Mouse (Mus musculus): ENCODE measurements at regions not wholly inside any gene's neighbourhood (a gene's known extent, or its start where the extent isn't known, plus 50 kb on each side); places are given as distances from the start of the nearest gene placed in this dataset.

DNA sequence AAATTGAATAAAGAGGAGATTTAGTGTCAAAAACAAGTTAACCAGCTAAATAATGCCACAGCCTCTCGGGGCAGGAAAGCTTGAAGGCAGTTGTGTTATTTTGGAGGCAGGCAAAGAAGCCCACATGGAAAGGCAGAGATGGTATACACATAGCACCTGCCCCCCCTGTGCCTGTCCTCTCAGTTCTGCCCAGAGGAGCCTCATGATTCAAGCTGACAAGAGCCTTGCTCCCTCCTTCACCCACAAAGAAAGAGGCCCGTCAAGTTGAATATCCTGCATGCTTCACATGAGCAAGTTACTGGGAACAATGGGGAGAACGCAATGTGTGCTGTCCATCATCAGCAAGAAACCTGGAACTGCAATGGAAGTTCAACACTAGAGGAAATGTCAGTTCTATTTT, 398.2 kb upstream of the Zic4 start:
- H3K27me3 ChIP-seq (ENCODE audit: control insufficient read depth, insufficient read depth, low read length): no peaks in the 10 kb centered on the region
- H3K4me2 ChIP-seq: no peak overlapping the region
- H3K4me3 ChIP-seq (ENCODE audit: low read depth, low read length): no peak overlapping the region
- no peaks in the 10 kb centered on the region for H3K36me3 ChIP-seq (ENCODE audit: control insufficient read depth, insufficient read depth, low read length)
- H3K4me1 ChIP-seq (ENCODE audit: control insufficient read depth, insufficient read depth, low read length): 0 out of 2 replicates have a peak, but pooled peaks cover 2% of the 10 kb centered on the region
- no peak overlapping the region for H3K9ac ChIP-seq (ENCODE audit: low read length)
- ATAC-seq (ENCODE audit: low FRiP score): peak; percentile 65
- H3K27ac ChIP-seq (ENCODE audit: low read depth, low read length): no peak overlapping the region
- WGBS: 33% methylated on average over 3 of the region's 3 CpGs
- no peak for DNase-seq (ENCODE audit: low spot score, missing footprints)
- no peaks in the 10 kb centered on the region for H3K9me3 ChIP-seq (ENCODE audit: control insufficient read depth, low read length)

DNA sequence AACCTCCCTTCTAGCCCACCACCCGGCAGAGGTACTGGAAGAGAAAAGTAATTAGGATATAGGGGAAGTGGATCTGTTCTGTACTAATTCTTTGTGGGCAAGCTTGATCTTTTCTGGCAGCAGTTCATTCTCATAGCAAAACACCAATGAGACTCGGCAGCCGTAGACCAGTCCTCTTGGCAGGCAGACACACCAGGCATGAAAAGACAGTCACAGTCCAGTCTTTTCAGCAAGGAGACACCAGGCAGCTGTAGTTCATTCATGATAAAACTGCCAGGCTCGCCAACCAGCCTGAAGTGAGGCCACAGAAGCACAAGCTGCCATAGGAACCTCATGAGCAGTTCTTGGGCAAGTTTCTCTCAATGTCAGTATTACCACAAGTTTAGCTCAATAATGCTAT, 383.5 kb upstream of the Zic4 start:
- Histone ChIP-seq H3K4me3 (ENCODE audit: low read depth, low read length) (no peak overlapping the region), H3K9me3 (ENCODE audit: control insufficient read depth, low read length) (no peaks in the 10 kb centered on the region), H3K36me3 (ENCODE audit: control insufficient read depth, insufficient read depth, low read length) (no peaks in the 10 kb centered on the region), H3K27ac (ENCODE audit: low read depth, low read length) (no peak overlapping the region), H3K4me1 (ENCODE audit: control insufficient read depth, insufficient read depth, low read length) (no peaks in the 10 kb centered on the region), H3K27me3 (ENCODE audit: control insufficient read depth, insufficient read depth, low read length) (no peaks in the 10 kb centered on the region), H3K9ac (ENCODE audit: low read length) (no peak overlapping the region), H3K4me2 (no peak overlapping the region)
- WGBS: 85% methylated on average over 4 of the region's 4 CpGs
- DNase-seq (ENCODE audit: low spot score, missing footprints): no peak
- no peak for ATAC-seq (ENCODE audit: low FRiP score)

DNA sequence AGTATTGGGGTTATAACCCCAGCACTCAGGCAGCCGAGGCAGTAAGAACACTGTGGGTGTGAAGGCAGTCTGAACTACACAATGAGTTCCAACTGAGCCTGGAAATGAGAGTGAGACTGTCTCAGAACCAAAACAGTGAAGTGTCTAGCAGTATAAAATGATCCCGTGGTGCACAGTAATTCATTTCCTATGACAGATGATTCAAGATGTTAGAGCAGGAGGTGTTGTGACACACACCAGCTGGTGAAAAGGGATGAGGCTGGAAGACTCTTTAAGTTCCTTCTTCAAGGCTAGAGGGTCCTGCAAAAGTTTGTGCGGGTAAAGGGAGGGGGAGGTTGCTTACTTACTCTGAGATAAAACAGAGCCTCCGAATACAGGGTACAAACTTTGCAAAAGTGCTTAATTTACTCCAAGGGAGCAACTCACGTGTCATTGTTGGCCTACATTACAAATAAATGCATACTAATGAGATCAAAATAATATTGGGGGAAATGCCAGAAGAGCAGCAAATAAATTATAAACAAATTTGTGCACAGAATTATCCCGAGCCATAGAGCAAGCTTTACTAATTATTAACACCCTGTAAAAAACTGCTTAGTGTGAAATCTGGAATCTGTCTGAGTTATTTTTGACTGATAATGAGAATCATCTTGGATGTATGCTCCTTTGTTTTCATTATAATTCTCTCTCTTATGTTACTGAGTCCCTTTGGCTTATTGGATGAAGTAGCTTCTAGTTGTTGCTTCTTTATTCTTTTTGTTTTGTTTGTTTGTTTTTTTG, 382.0 kb upstream of the Zic4 start:
- Histone ChIP-seq H3K9me3 (ENCODE audit: control insufficient read depth, low read length) (no peaks in the 10 kb centered on the region), H3K27ac (ENCODE audit: low read depth, low read length) (no peak overlapping the region), H3K27me3 (ENCODE audit: control insufficient read depth, insufficient read depth, low read length) (no peaks in the 10 kb centered on the region), H3K4me2 (no peak overlapping the region), H3K9ac (ENCODE audit: low read length) (no peak overlapping the region), H3K36me3 (ENCODE audit: control insufficient read depth, insufficient read depth, low read length) (no peaks in the 10 kb centered on the region), H3K4me3 (ENCODE audit: low read depth, low read length) (no peak overlapping the region), H3K4me1 (ENCODE audit: control insufficient read depth, insufficient read depth, low read length) (no peaks in the 10 kb centered on the region)
- WGBS: 77% methylated on average over 6 of the region's 6 CpGs
- ATAC-seq (ENCODE audit: low FRiP score): no peak
- no peak for DNase-seq (ENCODE audit: low spot score, missing footprints)

DNA sequence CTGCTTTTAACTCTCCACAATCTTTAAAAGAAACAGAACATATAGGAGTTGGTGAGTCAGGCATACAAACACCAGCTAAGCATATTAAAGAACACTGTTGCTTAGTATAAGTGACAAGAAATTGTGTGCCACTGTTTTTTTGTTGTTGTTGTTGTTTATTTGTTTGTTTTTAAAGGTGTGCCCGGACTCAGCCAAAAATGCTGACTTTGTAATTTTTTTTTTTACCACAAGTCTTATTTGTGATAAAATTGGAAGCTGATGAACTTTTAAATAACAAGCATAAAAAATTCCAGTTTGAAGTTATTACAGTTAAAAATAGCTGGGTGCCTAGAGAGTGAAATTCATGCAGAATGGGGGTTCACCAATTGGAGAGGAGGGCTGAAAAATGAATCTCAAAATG, 363.0 kb upstream of the Zic4 start:
- Histone ChIP-seq H3K9me3 (ENCODE audit: control insufficient read depth, low read length) (no peaks in the 10 kb centered on the region), H3K9ac (ENCODE audit: low read length) (no peak overlapping the region), H3K4me3 (ENCODE audit: low read depth, low read length) (no peak overlapping the region), H3K4me1 (ENCODE audit: control insufficient read depth, insufficient read depth, low read length) (no peaks in the 10 kb centered on the region), H3K4me2 (no peak overlapping the region), H3K27me3 (ENCODE audit: control insufficient read depth, insufficient read depth, low read length) (no peaks in the 10 kb centered on the region), H3K36me3 (ENCODE audit: control insufficient read depth, insufficient read depth, low read length) (no peaks in the 10 kb centered on the region), H3K27ac (ENCODE audit: low read depth, low read length) (no peak overlapping the region)
- ATAC-seq (ENCODE audit: low FRiP score): no peak
- 79% methylated on average over 1 of the region's 1 CpGs for WGBS
- no peak for DNase-seq (ENCODE audit: low spot score, missing footprints)

DNA sequence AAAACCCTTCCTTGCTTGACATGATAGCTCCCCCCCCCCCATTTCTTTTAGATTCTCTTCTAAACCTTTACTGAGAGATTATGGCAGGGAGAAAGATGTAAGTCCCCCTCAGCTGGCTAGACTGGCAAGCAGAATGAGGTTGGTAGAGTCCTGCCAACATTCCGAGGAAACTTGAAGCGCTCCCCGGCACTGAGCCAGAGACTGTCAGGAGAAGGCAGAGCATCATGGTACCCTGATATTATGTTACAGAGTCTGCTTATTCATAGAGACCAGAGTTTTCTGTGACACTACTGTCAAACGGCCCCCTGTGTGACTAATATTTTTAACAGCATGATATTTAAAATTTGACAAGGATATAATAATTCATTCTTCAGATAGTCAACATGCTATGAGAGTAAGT, 358.0 kb upstream of the Zic4 start:
- no peaks in the 10 kb centered on the region for H3K9me3 ChIP-seq (ENCODE audit: control insufficient read depth, low read length)
- no peak overlapping the region for H3K4me2 ChIP-seq
- H3K9ac ChIP-seq (ENCODE audit: low read length): no peak overlapping the region
- WGBS: 84% methylated on average over 4 of the region's 4 CpGs
- H3K27ac ChIP-seq (ENCODE audit: low read depth, low read length): no peak overlapping the region
- H3K4me1 ChIP-seq (ENCODE audit: control insufficient read depth, insufficient read depth, low read length): no peaks in the 10 kb centered on the region
- ATAC-seq (ENCODE audit: low FRiP score): no peak
- H3K36me3 ChIP-seq (ENCODE audit: control insufficient read depth, insufficient read depth, low read length): no peaks in the 10 kb centered on the region
- H3K4me3 ChIP-seq (ENCODE audit: low read depth, low read length): no peak overlapping the region
- H3K27me3 ChIP-seq (ENCODE audit: control insufficient read depth, insufficient read depth, low read length): no peaks in the 10 kb centered on the region
- DNase-seq (ENCODE audit: low spot score, missing footprints): no peak

DNA sequence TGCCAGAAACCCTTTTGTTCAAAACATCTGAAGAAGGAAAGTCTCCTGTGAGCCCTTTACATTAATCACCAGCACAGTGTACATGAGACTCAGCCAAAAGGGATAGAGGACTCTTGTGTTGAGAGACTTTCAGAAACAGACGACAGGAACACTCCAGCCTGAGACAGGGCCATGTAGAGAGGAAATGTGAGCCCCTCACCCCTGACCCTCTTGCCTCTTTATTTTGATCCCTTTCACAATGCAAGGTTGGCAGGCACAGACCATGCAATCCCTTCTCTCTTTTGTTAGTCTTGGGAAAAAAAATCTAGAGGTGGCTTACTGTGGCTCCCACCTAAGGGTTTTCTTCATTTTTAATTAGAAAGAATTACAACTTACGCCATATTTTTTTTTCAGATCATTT, 321.7 kb upstream of the Zic4 start:
- 23% methylated on average over 2 of the region's 2 CpGs for WGBS
- Histone ChIP-seq H3K27ac (ENCODE audit: low read depth, low read length) (no peak overlapping the region), H3K4me3 (ENCODE audit: low read depth, low read length) (no peak overlapping the region), H3K9ac (ENCODE audit: low read length) (no peak overlapping the region), H3K4me1 (ENCODE audit: control insufficient read depth, insufficient read depth, low read length) (peaks cover 4% of the 10 kb centered on the region), H3K9me3 (ENCODE audit: control insufficient read depth, low read length) (no peaks in the 10 kb centered on the region), H3K4me2 (no peak overlapping the region), H3K27me3 (ENCODE audit: control insufficient read depth, insufficient read depth, low read length) (no peaks in the 10 kb centered on the region), H3K36me3 (ENCODE audit: control insufficient read depth, insufficient read depth, low read length) (no peaks in the 10 kb centered on the region)
- DNase-seq (ENCODE audit: low spot score, missing footprints) (peak; percentile 88), ATAC-seq (ENCODE audit: low FRiP score) (peak; percentile 30; the same call in 1 of the 2 replicates)

DNA sequence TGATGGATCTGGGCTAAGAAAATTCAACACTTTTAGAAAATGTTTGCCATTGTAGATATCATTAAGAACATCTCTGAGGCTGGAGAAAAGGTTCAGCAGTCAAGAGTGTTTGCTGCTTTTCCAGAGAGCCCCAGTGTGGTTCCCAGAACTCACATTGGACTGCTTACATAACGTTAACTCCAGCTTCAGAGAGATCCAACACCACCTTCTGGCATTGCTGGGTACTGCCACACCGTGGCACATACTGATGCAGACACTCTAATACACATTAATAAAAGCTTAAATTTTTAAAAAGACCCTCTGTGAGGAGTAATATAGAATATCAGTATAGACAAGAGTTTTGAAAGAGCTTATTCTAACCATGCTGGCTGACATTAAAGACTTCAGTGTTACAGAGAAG, 313.6 kb upstream of the Zic4 start:
- H3K9me3 ChIP-seq (ENCODE audit: control insufficient read depth, low read length): no peaks in the 10 kb centered on the region
- 50% methylated on average over 2 of the region's 2 CpGs for WGBS
- DNase-seq (ENCODE audit: low spot score, missing footprints): peak; percentile 4
- no peak for ATAC-seq (ENCODE audit: low FRiP score)
- H3K9ac ChIP-seq (ENCODE audit: low read length): no peak overlapping the region
- no peaks in the 10 kb centered on the region for H3K4me1 ChIP-seq (ENCODE audit: control insufficient read depth, insufficient read depth, low read length)
- no peaks in the 10 kb centered on the region for H3K36me3 ChIP-seq (ENCODE audit: control insufficient read depth, insufficient read depth, low read length)
- H3K27me3 ChIP-seq (ENCODE audit: control insufficient read depth, insufficient read depth, low read length): no peaks in the 10 kb centered on the region
- no peak overlapping the region for H3K4me2 ChIP-seq
- H3K4me3 ChIP-seq (ENCODE audit: low read depth, low read length): no peak overlapping the region
- no peak overlapping the region for H3K27ac ChIP-seq (ENCODE audit: low read depth, low read length)

DNA sequence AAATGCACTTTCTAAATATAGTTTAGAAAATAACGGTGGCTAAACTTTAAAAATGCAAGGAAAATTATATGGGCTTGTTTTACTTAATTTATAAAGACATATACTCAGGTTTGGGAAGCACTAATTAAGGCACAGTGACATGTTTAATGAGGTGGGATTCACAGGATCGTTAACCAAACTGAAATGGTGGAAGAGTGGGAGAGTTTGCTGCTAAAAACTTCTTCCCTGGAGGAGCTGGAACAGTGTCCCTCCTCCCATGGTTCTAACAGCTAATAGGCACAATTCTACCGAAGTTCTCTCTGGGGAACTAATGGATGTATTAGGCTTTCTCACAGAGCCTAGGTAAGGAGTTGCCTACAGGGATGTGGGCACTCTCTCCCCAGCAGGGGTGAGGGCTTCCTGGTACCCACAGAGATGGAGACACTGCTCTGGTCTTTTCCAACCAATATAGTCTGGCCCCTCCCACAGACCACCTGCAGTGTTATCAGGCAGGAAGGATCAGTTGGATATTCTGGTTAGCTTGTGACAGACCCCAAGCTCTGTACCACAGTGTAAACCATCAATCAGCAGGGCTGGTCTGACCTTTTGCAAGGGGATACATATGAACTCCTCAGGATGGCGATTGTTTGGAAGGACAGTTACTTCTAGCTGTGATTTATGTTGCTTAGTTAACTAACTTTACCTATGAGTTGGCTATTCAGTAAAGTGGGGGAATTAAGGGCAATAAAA, 309.0 kb upstream of the Zic4 start:
- H3K9ac ChIP-seq (ENCODE audit: low read length): no peak overlapping the region
- ATAC-seq (ENCODE audit: low FRiP score): peak; percentile 27; the same call in 1 of the 2 replicates
- WGBS: 78% methylated on average over 4 of the region's 4 CpGs

DNA sequence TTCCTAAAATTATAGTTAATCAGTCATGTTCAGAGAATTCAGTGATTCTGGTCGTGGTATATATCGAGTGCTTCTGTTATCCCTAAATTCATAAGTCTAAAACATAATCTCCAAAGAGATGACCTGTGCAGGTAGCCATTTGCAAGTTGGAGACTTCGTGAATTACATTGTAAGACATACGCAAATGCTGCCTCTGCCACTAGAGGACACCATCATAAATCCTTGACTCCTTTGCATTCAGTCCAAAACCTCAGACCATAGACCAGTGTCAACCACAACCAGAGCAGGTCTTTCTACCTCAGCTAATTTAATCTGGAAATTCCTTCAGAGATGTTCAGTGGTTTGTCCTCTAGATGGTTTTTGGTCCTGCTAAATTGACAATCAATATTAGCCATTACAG, 302.8 kb upstream of the Zic4 start:
- WGBS: 85% methylated on average over 4 of the region's 4 CpGs
- Histone ChIP-seq H3K27ac (ENCODE audit: low read depth, low read length) (no peak overlapping the region), H3K4me3 (ENCODE audit: low read depth, low read length) (no peak overlapping the region), H3K9me3 (ENCODE audit: control insufficient read depth, low read length) (no peaks in the 10 kb centered on the region), H3K36me3 (ENCODE audit: control insufficient read depth, insufficient read depth, low read length) (no peaks in the 10 kb centered on the region), H3K27me3 (ENCODE audit: control insufficient read depth, insufficient read depth, low read length) (no peaks in the 10 kb centered on the region), H3K4me2 (no peak overlapping the region), H3K9ac (ENCODE audit: low read length) (no peak overlapping the region), H3K4me1 (ENCODE audit: control insufficient read depth, insufficient read depth, low read length) (0 out of 2 replicates have a peak, but pooled peaks cover 2% of the 10 kb centered on the region)
- ATAC-seq (ENCODE audit: low FRiP score) (no peak), DNase-seq (ENCODE audit: low spot score, missing footprints) (no peak)

More for the DNA sequence above, 309.0 kb upstream of the Zic4 start:
- Histone ChIP-seq H3K4me3 (ENCODE audit: low read depth, low read length) (no peak overlapping the region), H3K36me3 (ENCODE audit: control insufficient read depth, insufficient read depth, low read length) (no peaks in the 10 kb centered on the region), H3K27ac (ENCODE audit: low read depth, low read length) (no peak overlapping the region), H3K4me1 (ENCODE audit: control insufficient read depth, insufficient read depth, low read length) (no peaks in the 10 kb centered on the region), H3K27me3 (ENCODE audit: control insufficient read depth, insufficient read depth, low read length) (no peaks in the 10 kb centered on the region), H3K9me3 (ENCODE audit: control insufficient read depth, low read length) (no peaks in the 10 kb centered on the region), H3K4me2 (no peak overlapping the region)
- DNase-seq (ENCODE audit: low spot score, missing footprints): peak; percentile 59
